Mouse (Mus musculus) MEL (cell line): ENCODE data around the gene Zfp687. TPM values are rescaled to one million over a fixed set of nuclear protein-coding genes. Genes with fewer than 3 reads are reported as not detected.

Source experiments
- DNase-seq: peaks from one replicate; pipeline ENCODE4 v3.0.0; 2011; ENCODE audit warnings: low read depth, low spot score
- H3K27ac ChIP-seq: 2 replicates; pipeline ENCODE4 v1.5.1; 2012; ENCODE audit warnings: low read depth, mild to moderate bottlenecking, control low read depth, low read length, moderate library complexity; ENCODE audit not compliant: control insufficient read depth
- H3K27me3 ChIP-seq, 2 experiments: fragments of 150-350 bp in 1 of 2; sonication (generic) in 1 of 2; 2 replicates each; pipeline ENCODE4 v1.6.1; 2012; ENCODE audit warnings: low read length in 2 of 2, mild to moderate bottlenecking in 2 of 2, improper control_type of control experiment in 1 of 2, moderate library complexity in 1 of 2; ENCODE audit not compliant: insufficient read depth in 2 of 2, control insufficient read depth in 1 of 2
- H3K36me3 ChIP-seq, 2 experiments: 2 replicates each; pipeline ENCODE4 v1.6.1; 2012 to 2014; ENCODE audit warnings: low read length in 2 of 2, improper control_type of control experiment in 1 of 2, inconsistent platforms in 1 of 2, mild to moderate bottlenecking in 1 of 2; ENCODE audit not compliant: insufficient read depth in 2 of 2, control insufficient read depth in 1 of 2
- H3K4me1 ChIP-seq, 2 experiments: fragments of 150-350 bp in 1 of 2; sonication (generic) in 1 of 2; 2 replicates each; pipeline ENCODE4 v1.6.1; 2012; ENCODE audit warnings: low read length in 2 of 2, improper control_type of control experiment in 1 of 2, mild to moderate bottlenecking in 1 of 2; ENCODE audit not compliant: insufficient read depth in 2 of 2, control insufficient read depth in 1 of 2
- H3K4me3 ChIP-seq, 2 experiments: fragments of 150-350 bp in 1 of 2; sonication (generic) in 1 of 2; 2 replicates each; pipeline ENCODE4 v1.5.1; 2012; ENCODE audit warnings: low read depth in 2 of 2, low read length in 2 of 2, mild to moderate bottlenecking in 2 of 2, moderate library complexity in 2 of 2, control low read depth in 1 of 2, improper control_type of control experiment in 1 of 2; ENCODE audit not compliant: control insufficient read depth in 1 of 2, insufficient read depth in 1 of 2
- H3K79me2 ChIP-seq: 2 replicates; pipeline ENCODE4 v1.6.1; 2012; ENCODE audit warnings: mild to moderate bottlenecking, low read length, moderate library complexity; ENCODE audit not compliant: control insufficient read depth, poor library complexity, insufficient read depth
- H3K9ac ChIP-seq: 2 replicates; pipeline ENCODE4 v1.6.1; 2012; ENCODE audit warnings: low read depth, mild to moderate bottlenecking, control low read depth, low read length, moderate library complexity; ENCODE audit not compliant: control insufficient read depth, poor library complexity, severe bottlenecking
- H3K9me3 ChIP-seq: fragments of 150-350 bp; sonication (generic); replicated peaks from 2 replicates; pipeline ENCODE4 v1.6.1; 2012; ENCODE audit warnings: mild to moderate bottlenecking, low read length, improper control_type of control experiment, moderate library complexity; ENCODE audit not compliant: insufficient read depth
- CTCF ChIP-seq, 3 experiments: IDR thresholded peaks in 2 of 3; conservative IDR thresholded peaks in 1 of 3; 2 replicates each; pipeline ENCODE4 v1.5.1; 2011 to 2012; ENCODE audit warnings: low read length in 3 of 3, low read depth in 2 of 3, mild to moderate bottlenecking in 2 of 3, improper control_type of control experiment in 1 of 3, inconsistent platforms in 1 of 3, mixed read lengths in 1 of 3, moderate library complexity in 1 of 3; ENCODE audit not compliant: control insufficient read depth in 1 of 3, insufficient read depth in 1 of 3, poor library complexity in 1 of 3, severe bottlenecking in 1 of 3
- E2F4 ChIP-seq: IDR thresholded peaks from 2 replicates; pipeline ENCODE4 v1.6.1; 2011; ENCODE audit warnings: low read depth, low read length, improper control_type of control experiment, borderline replicate concordance
- GABPA ChIP-seq: IDR thresholded peaks from 2 replicates; pipeline ENCODE4 v1.6.1; 2012; ENCODE audit warnings: low read depth, mild to moderate bottlenecking, inconsistent platforms, low read length, improper control_type of control experiment, moderate library complexity
- KAT2A ChIP-seq: conservative IDR thresholded peaks from 2 replicates; pipeline ENCODE4 v1.6.1; 2012; ENCODE audit warnings: low read depth, low read length, improper control_type of control experiment, inconsistent platforms
- NELFE ChIP-seq: IDR thresholded peaks from 2 replicates; pipeline ENCODE4 v1.6.1; 2011; ENCODE audit warnings: low read depth, low read length, improper control_type of control experiment
- NRF1 ChIP-seq: IDR thresholded peaks from 2 replicates; pipeline ENCODE4 v1.6.1; 2014; ENCODE audit warnings: low read depth, mild to moderate bottlenecking, inconsistent platforms, low read length, improper control_type of control experiment, moderate library complexity; ENCODE audit not compliant: poor library complexity, insufficient read depth, severe bottlenecking
- POLR2A ChIP-seq, 2 experiments: IDR thresholded peaks; 2 replicates each; pipeline ENCODE4 v1.6.1; 2011 to 2012; ENCODE audit warnings: low read length in 2 of 2, mild to moderate bottlenecking in 2 of 2, control low read depth in 1 of 2, improper control_type of control experiment in 1 of 2, low read depth in 1 of 2, moderate library complexity in 1 of 2; ENCODE audit not compliant: control insufficient read depth in 1 of 2, insufficient read depth in 1 of 2, poor library complexity in 1 of 2
- POLR2AphosphoS2 ChIP-seq: IDR thresholded peaks from 2 replicates; pipeline ENCODE4 v1.6.1; 2011; ENCODE audit warnings: low read length, improper control_type of control experiment
- POLR2AphosphoS5 ChIP-seq: IDR thresholded peaks from 2 replicates; pipeline ENCODE4 v1.6.1; 2012; ENCODE audit warnings: low read depth, borderline replicate concordance, mild to moderate bottlenecking, inconsistent platforms, low read length, moderate library complexity, mixed read lengths
- RAD21 ChIP-seq: IDR thresholded peaks from 2 replicates; pipeline ENCODE4 v1.6.1; 2011; ENCODE audit warnings: mild to moderate bottlenecking, low read depth, low read length, improper control_type of control experiment
- SIN3A ChIP-seq: IDR thresholded peaks from 2 replicates; pipeline ENCODE4 v1.6.1; 2012; ENCODE audit warnings: low read length, improper control_type of control experiment, inconsistent platforms
- SMC3 ChIP-seq: IDR thresholded peaks from 2 replicates; pipeline ENCODE4 v1.6.1; 2011; ENCODE audit warnings: low read depth, low read length, improper control_type of control experiment
- TCF12 ChIP-seq: IDR thresholded peaks from 2 replicates; pipeline ENCODE4 v1.6.1; 2014; ENCODE audit warnings: low read depth, mild to moderate bottlenecking, inconsistent platforms, low read length, improper control_type of control experiment, moderate library complexity
- ZC3H11A ChIP-seq: IDR thresholded peaks from 2 replicates; pipeline ENCODE4 v1.6.1; 2012; ENCODE audit warnings: low read depth, mild to moderate bottlenecking, inconsistent platforms, low read length, improper control_type of control experiment
- ZMIZ1 ChIP-seq: IDR thresholded peaks from 2 replicates; pipeline ENCODE4 v1.6.1; 2012; ENCODE audit warnings: low read depth, mild to moderate bottlenecking, inconsistent platforms, low read length, improper control_type of control experiment, moderate library complexity
- ZNF384 ChIP-seq: IDR thresholded peaks from 2 replicates; pipeline ENCODE4 v1.6.1; 2012; ENCODE audit warnings: low read depth, mild to moderate bottlenecking, inconsistent platforms, low read length, improper control_type of control experiment
- polyA plus RNA-seq, 2 experiments: library from polyadenylated mRNA; stranded (reverse) in 1 of 2; unstranded in 1 of 2; fragments of >175 nt in 1 of 2; fragments of >200 nt in 1 of 2; gene quantifications; 2 replicates each; pipeline versions ENCODE4 v1.2.1 to v1.2.4; 2012; ENCODE audit warnings: low replicate concordance in 2 of 2, low read depth in 1 of 2; ENCODE audit not compliant: insufficient read length in 2 of 2, insufficient read depth in 1 of 2, missing spikeins in 1 of 2
- total RNA-seq: library from RNA; depleted of rRNA; stranded (reverse); fragments of 300-350 nt; gene quantifications from 2 replicates; pipeline ENCODE4 v1.2.3, GENCODE M21; 2012

Zfp687 gene
- total and polyA plus RNA-seq, 3 experiments = 14.5 to 36.6 TPM; not detected in 1

DNA sequence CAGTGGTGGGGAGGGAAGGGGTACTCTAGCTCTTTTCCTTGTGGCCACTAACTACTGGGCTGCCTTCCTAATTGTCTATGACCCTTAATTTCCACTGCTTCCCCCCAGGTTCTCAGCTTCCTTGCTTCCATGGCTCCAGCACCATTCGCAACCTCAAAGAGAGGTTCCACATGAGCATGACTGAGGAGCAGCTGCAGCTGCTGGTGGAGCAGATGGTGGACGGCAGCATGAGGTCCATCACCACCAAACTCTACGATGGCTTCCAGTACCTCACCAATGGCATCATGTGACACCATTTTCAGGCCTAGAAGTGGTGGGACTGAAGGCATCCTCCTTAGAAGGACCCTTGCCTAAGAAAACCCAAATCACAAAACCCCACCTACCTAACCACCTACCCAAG lies 9.6 kb downstream of the Zfp687 start:
- no peaks in the 10 kb centered on the region for H3K79me2 ChIP-seq
- peaks cover 6 to 7% of the 10 kb centered on the region in 2 experiments; a peak in 3 of 4 replicates for H3K4me1 ChIP-seq
- H3K36me3 ChIP-seq = peaks cover 8 to 15% of the 10 kb centered on the region in 2 experiments
- H3K27me3 ChIP-seq = no peaks in the 10 kb centered on the region
- H3K9ac ChIP-seq = no peak overlapping the region
- TF ChIP-seq CTCF (IDR thresholded peaks at IDR 0.05 in 2 of 3, conservative IDR thresholded peaks at IDR 0.05 in 1 of 3; ENCODE audit: control insufficient read depth in 1 of 3, insufficient read depth in 1 of 3, low read depth in 2 of 3, low read length in 3 of 3, poor library complexity in 1 of 3, severe bottlenecking in 1 of 3) (no peak), POLR2AphosphoS5 (0 out of 2 replicates have a peak, but pooled peaks have one; percentile 3)
- H3K27ac ChIP-seq = no peak overlapping the region
- H3K9me3 ChIP-seq = no peaks in the 10 kb centered on the region
- DNase-seq = no peak
- H3K4me3 ChIP-seq = no peak overlapping the region

DNA sequence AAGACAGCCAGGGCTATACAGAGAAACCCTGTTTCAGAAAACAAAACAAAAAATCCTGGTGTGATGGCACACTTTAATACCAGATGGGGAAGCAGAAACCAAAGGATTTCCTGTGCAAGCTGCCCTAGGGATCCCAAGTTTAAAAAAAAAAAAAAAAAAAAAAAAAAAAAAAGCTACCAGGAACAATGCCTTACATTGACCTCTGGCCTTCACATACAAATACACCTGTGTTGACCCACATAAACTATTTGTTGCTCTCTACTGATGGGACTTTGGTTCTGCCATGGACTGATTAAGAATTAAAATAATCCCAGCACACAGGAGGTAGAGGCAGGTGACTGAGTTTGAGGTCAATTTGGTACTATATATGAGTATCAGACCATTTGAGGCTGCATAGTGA lies 12.0 kb downstream of the Zfp687 start:
- H3K9ac ChIP-seq = no peak overlapping the region

DNA sequence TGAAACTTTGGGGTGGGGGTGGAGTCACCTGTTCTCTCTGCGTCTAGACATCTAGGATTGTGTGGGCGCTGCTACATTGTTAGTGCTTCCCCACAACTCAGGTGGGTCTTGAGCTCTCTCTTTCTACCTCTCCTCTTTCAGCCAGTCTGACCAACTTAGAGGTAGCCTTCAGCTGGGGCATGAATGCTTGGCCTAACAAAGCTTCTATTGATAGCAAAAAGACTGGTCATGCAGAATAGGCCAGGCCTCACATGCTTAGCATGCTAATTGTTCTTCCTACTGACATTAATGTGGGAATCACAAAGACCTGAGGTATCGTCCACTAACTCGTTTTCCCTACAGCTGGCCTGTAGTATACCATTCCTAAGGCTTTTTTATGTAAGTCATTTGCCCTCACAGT lies 12.7 kb downstream of the Zfp687 start:
- H3K9ac ChIP-seq = no peak overlapping the region
- no peaks in the 10 kb centered on the region for H3K27me3 ChIP-seq
- H3K79me2 ChIP-seq = no peaks in the 10 kb centered on the region
- peaks cover 6 to 7% of the 10 kb centered on the region in 2 experiments; a peak in 3 of 4 replicates for H3K4me1 ChIP-seq
- H3K27ac ChIP-seq = no peak overlapping the region
- H3K36me3 ChIP-seq = peaks cover 8 to 22% of the 10 kb centered on the region in 2 experiments
- no peak for DNase-seq
- no peaks in the 10 kb centered on the region for H3K9me3 ChIP-seq
- TF ChIP-seq POLR2AphosphoS5 (no peak), GABPA (no peak), POLR2AphosphoS2 (peak; percentile 49), KAT2A (no peak)
- TF ChIP-seq, all 39 proteins: peak for 1
- H3K4me3 ChIP-seq = no peak overlapping the region

More for the DNA sequence above, 12.0 kb downstream of the Zfp687 start:
- H3K9me3 ChIP-seq = no peaks in the 10 kb centered on the region
- H3K79me2 ChIP-seq = no peaks in the 10 kb centered on the region
- H3K27me3 ChIP-seq = no peaks in the 10 kb centered on the region
- TF ChIP-seq POLR2AphosphoS2 (no peak; the same call in 1 of the 2 replicates), POLR2AphosphoS5 (no peak), ZNF384 (peak; percentile 71), E2F4 (no peak), ZMIZ1 (0 out of 2 replicates have a peak, but pooled peaks have one; percentile 11)
- H3K36me3 ChIP-seq = peaks cover 8 to 20% of the 10 kb centered on the region in 2 experiments
- peaks cover 6 to 7% of the 10 kb centered on the region in 2 experiments; a peak in 3 of 4 replicates for H3K4me1 ChIP-seq
- DNase-seq = no peak
- no peak overlapping the region for H3K27ac ChIP-seq
- H3K4me3 ChIP-seq = no peak overlapping the region

GRCm38 (mm10) chr3:94996946-94997345 lies 18.3 kb downstream of the Zfp687 start:
- peak; percentile 87 for DNase-seq
- H3K27ac ChIP-seq = no peak overlapping the region

More at GRCm38 (mm10) chr3:94996946-94997345, 18.3 kb downstream of the Zfp687 start:
- peak; percentile 94 for TF ChIP-seq RAD21
- peak; percentile 95 for TF ChIP-seq SMC3
- no peak for TF ChIP-seq NELFE
- 0 out of 4 replicates have a peak, but pooled peaks of 1 of the 2 experiments have one; percentile 28 for TF ChIP-seq POLR2A (IDR thresholded peaks at IDR 0.05; ENCODE audit: control insufficient read depth in 1 of 2, insufficient read depth in 1 of 2, low read depth in 1 of 2, low read length in 2 of 2, poor library complexity in 1 of 2)
- TF ChIP-seq ZC3H11A = peak; percentile 89
- peak; percentile 61 to 100 (median 97) for TF ChIP-seq CTCF (IDR thresholded peaks at IDR 0.05 in 2 of 3, conservative IDR thresholded peaks at IDR 0.05 in 1 of 3; ENCODE audit: control insufficient read depth in 1 of 3, insufficient read depth in 1 of 3, low read depth in 2 of 3, low read length in 3 of 3, poor library complexity in 1 of 3, severe bottlenecking in 1 of 3)
- TF ChIP-seq NRF1 = no peak
- peak; percentile 58; the same call in 1 of the 2 replicates for TF ChIP-seq SIN3A
- TF ChIP-seq TCF12 = 0 out of 2 replicates have a peak, but pooled peaks have one; percentile 11
- Histone ChIP-seq H3K79me2 (no peaks in the 10 kb centered on the region), H3K4me1 (no peaks in the 10 kb centered on the region), H3K4me3 (no peak overlapping the region), H3K9me3 (no peaks in the 10 kb centered on the region), H3K27me3 (no peaks in the 10 kb centered on the region), H3K9ac (no peak overlapping the region), H3K36me3 (peaks cover 3 to 12% of the 10 kb centered on the region in 2 experiments; a peak in 3 of 4 replicates)
